ENCODE assay signal across 8 mouse cellular contexts in the genomic region with DNA sequence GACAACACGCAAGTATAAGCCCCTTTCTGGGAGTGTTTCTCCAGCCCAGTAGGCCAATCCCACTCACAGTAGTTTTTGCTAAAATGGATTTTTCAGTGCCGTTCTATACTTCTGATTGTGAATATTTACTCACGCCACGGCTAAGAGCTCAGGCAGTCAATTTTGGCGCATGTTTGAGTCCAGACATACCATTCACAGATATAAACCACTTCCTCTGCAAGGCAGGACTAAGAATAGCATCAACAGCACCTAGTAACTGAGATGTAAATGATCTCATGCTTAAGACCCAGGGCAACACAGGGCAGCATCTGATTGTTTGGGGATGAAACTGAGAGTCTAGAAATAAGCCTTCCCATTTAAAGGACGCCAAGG. TPM values are rescaled to one million over a fixed set of nuclear protein-coding genes. Genes with fewer than 3 reads are reported as not detected.
DNase-seq lines count a peak whose midpoint lies in the region; ATAC-seq and TF ChIP-seq lines count a peak whose summit lies in the region.

A gene (minus strand): TSS at position 19 of the 372 bp plus-strand sequence.

- H3K27me3 ChIP-seq in Patski, result peaks cover 10% of the 10 kb centered on the region
- no peaks in the 10 kb centered on the region for H3K27me3 ChIP-seq in forebrain, embryonic 10.5 days (ENCODE audit: poor library complexity, severe bottlenecking)
- H3K27me3 ChIP-seq in limb, embryonic 15.5 days, result no peaks in the 10 kb centered on the region

- DNase-seq in left cerebral cortex, adult 8-10 months (ENCODE audit: low spot score in 2 of 2), result no peak
- no peak for DNase-seq in left cerebral cortex, postnatal 25 days (ENCODE audit: low spot score in 2 of 2)
- no peak for DNase-seq in Patski (ENCODE audit: low read depth, low spot score)
- DNase-seq in forebrain, embryonic 10.5 days (ENCODE audit: extremely low spot score, low spot score), result no peak
- no peak for DNase-seq in layer of hippocampus, adult 8-10 months (ENCODE audit: low spot score in 2 of 2)
- no peak for DNase-seq in adrenal gland, postnatal 36 days

- peak; percentile 20 for ATAC-seq in Patski
- 0 out of 2 replicates have a peak, but pooled peaks have one; percentile 30 for ATAC-seq in limb, embryonic 15.5 days (ENCODE audit: insufficient number of reproducible peaks, low FRiP score, low TSS enrichment, low read depth)

- peaks cover 16% of the 10 kb centered on the region for H3K4me1 ChIP-seq in forebrain, embryonic 10.5 days
- peaks cover 11% of the 10 kb centered on the region for H3K4me1 ChIP-seq in limb, embryonic 15.5 days
- peaks cover 5% of the 10 kb centered on the region for H3K4me1 ChIP-seq in olfactory bulb, adult 2 months (ENCODE audit: control insufficient read depth, insufficient read depth, low read length)

- H3K9me3 ChIP-seq in forebrain, embryonic 10.5 days, result no peaks in the 10 kb centered on the region
- no peaks in the 10 kb centered on the region for H3K9me3 ChIP-seq in limb, embryonic 15.5 days

- CTCF ChIA-PET in Patski (lab: Charles Lee), result interaction anchor here (1.4 to 2.2 kb wide), 2 partner anchors 9 to 14 kb away, joined by 4 to 6 read pairs; no protein-coding TSS in a partner anchor

- TF ChIP-seq POLR2A in olfactory bulb, adult 2 months (IDR thresholded peaks at IDR 0.05; ENCODE audit: insufficient read depth, low read depth, low read length), result no peak

- peak within 1 kb of the TSS; percentile 96 for H3K27ac ChIP-seq in forebrain, embryonic 10.5 days
- H3K27ac ChIP-seq in limb, embryonic 15.5 days, result peak within 1 kb of the TSS; percentile 78
- peak within 1 kb of the TSS; percentile 84 for H3K27ac ChIP-seq in olfactory bulb, adult 2 months (ENCODE audit: insufficient read depth, low read depth, low read length)

- 17% methylated on average over 6 of the region's 6 CpGs for WGBS in forebrain, embryonic 10.5 days
- 10% methylated on average over 6 of the region's 6 CpGs for WGBS in limb, embryonic 15.5 days
- 4% methylated on average over 6 of the region's 6 CpGs for WGBS in olfactory bulb, adult 2 months

- POLR2A ChIA-PET in Patski (lab: Charles Lee), result interaction anchor here (0.6 to 1.4 kb wide), 2 partner anchors 22 to 137 kb away, joined by 3 to 4 read pairs; no protein-coding TSS in a partner anchor

- peak within 1 kb of the TSS; percentile 85 for H3K4me3 ChIP-seq in forebrain, embryonic 10.5 days
- peak within 1 kb of the TSS; percentile 61 for H3K4me3 ChIP-seq in limb, embryonic 15.5 days
- H3K4me3 ChIP-seq in olfactory bulb, adult 2 months (ENCODE audit: insufficient read depth, low read depth, low read length), result peak within 1 kb of the TSS; percentile 90

- intact Hi-C loops in left cerebral cortex, postnatal 25 days (cut with DNase I), result loop anchor here (2.0 kb wide), 1 partner anchor 39 kb away; no protein-coding TSS in a partner anchor

- H3K36me3 ChIP-seq in forebrain, embryonic 10.5 days (replicated peaks), result peaks cover 25% of the 10 kb centered on the region
- H3K36me3 ChIP-seq in limb, embryonic 15.5 days, result no peaks in the 10 kb centered on the region

- peak within 1 kb of the TSS; percentile 35 for H3K9ac ChIP-seq in limb, embryonic 15.5 days

- no peak for TF ChIP-seq CTCF in Patski (IDR thresholded peaks at IDR 0.05)
- TF ChIP-seq CTCF in olfactory bulb, adult 2 months (IDR thresholded peaks at IDR 0.05; ENCODE audit: insufficient read depth, low read depth, low read length), result no peak

- H3K4me2 ChIP-seq in limb, embryonic 15.5 days, result peak within 1 kb of the TSS; percentile 72

- in situ Hi-C loops in Patski (cut with MboI; ENCODE audit: low pct_unique_long_range_greater_than_20kb), result no loop called here

RNA-seq across cellular contexts. Expression of the gene that starts here (rescaled TPM):
- 10 to 100 TPM; 12.2 to 13.3 (median 12.5) TPM for total RNA-seq in left cerebral cortex, adult 8-10 months (2022)
- 10 to 100 TPM in 1 of 2 experiments, 1 to 10 TPM in 1; 8.3 to 13.9 TPM for total RNA-seq in left cerebral cortex, postnatal 25 days (2021)
- 23.6 TPM for polyA plus RNA-seq in Patski (2021)
- polyA plus RNA-seq in forebrain, embryonic 10.5 days (2016; fragmentation: Nextera tagmentation; extraction: Ambion mirVana), result 75.5 and 89.5 TPM in 2 replicates
- 22.0 and 24.0 TPM in 2 replicates for polyA plus RNA-seq in limb, embryonic 15.5 days (2015; fragmentation: Nextera tagmentation; extraction: Ambion mirVana)
- not detected in 2 replicates for polyA plus RNA-seq in olfactory bulb, adult 2 months (2012; ENCODE audit: insufficient read depth, insufficient read length, low replicate concordance, missing spikeins)
- total RNA-seq in layer of hippocampus, adult 8-10 months (2022), result 10 to 100 TPM in 2 of 4 experiments, 1 to 10 TPM in 2; 6.8 to 13.8 (median 10.4) TPM
- total RNA-seq in adrenal gland, postnatal 36 days (2021), result 1 to 10 TPM; 4.0 to 4.7 TPM
